Mouse (Mus musculus) small intestine, adult 2 months (tissue): Measurements from ENCODE around the gene Ktn1. TPM values are rescaled to one million over a fixed set of nuclear protein-coding genes. Genes with fewer than 3 reads are reported as not detected.

Experiments
- H3K27ac ChIP-seq: fragments of 200-500 bp; 2 replicates; pipeline ENCODE4 v1.5.1; 2012; ENCODE audit warnings: low read depth, low read length, control low read depth, inconsistent platforms; ENCODE audit not compliant: insufficient read depth
- H3K27me3 ChIP-seq: fragments of 200-500 bp; 2 replicates; pipeline ENCODE4 v1.6.1; 2012; ENCODE audit warnings: mild to moderate bottlenecking, moderate library complexity, low read length, inconsistent platforms; ENCODE audit not compliant: control insufficient read depth, insufficient read depth
- H3K36me3 ChIP-seq: fragments of 200-500 bp; 2 replicates; pipeline ENCODE4 v1.6.1; 2012; ENCODE audit warnings: mild to moderate bottlenecking, low read length, control low read depth, inconsistent platforms; ENCODE audit not compliant: control insufficient read depth, insufficient read depth
- H3K4me1 ChIP-seq: fragments of 200-500 bp; 2 replicates; pipeline ENCODE4 v1.6.1; 2012; ENCODE audit warnings: low read length, inconsistent platforms, mixed read lengths; ENCODE audit not compliant: control insufficient read depth, insufficient read depth, insufficient read length
- H3K4me3 ChIP-seq: fragments of 200-500 bp; 2 replicates; pipeline ENCODE4 v1.5.1; 2012; ENCODE audit warnings: low read depth, mild to moderate bottlenecking, control low read depth, inconsistent platforms, low read length, moderate library complexity
- CTCF ChIP-seq: fragments of 200-500 bp; IDR thresholded peaks from 2 replicates; pipeline ENCODE4 v1.5.1; 2012; ENCODE audit warnings: low read depth, mild to moderate bottlenecking, control low read depth, inconsistent platforms, low read length, moderate library complexity, mixed read lengths; ENCODE audit not compliant: insufficient replicate concordance, insufficient read length; ENCODE audit errors: extremely low read depth
- POLR2A ChIP-seq: fragments of 200-500 bp; IDR thresholded peaks from 2 replicates; pipeline ENCODE4 v1.6.1; 2012; ENCODE audit warnings: low read depth, mild to moderate bottlenecking, control low read depth, inconsistent platforms, low read length, moderate library complexity
- WGBS: fragments of 180-500 bp; shearing (Covaris S2); methylation state at CpG from one replicate; pipeline ENCODE4 v1.1.7; 2018; 5-methylcytosine and 5-hydroxymethylcytosine counted together
- polyA plus RNA-seq: library from polyadenylated mRNA; depleted of rRNA; stranded (reverse); fragments of >200 nt; gene quantifications from 2 replicates; pipeline ENCODE4 v1.2.3, GENCODE M21; 2012

Ktn1 gene
- polyA plus RNA-seq, 1 experiment, result 1.6 TPM

DNA sequence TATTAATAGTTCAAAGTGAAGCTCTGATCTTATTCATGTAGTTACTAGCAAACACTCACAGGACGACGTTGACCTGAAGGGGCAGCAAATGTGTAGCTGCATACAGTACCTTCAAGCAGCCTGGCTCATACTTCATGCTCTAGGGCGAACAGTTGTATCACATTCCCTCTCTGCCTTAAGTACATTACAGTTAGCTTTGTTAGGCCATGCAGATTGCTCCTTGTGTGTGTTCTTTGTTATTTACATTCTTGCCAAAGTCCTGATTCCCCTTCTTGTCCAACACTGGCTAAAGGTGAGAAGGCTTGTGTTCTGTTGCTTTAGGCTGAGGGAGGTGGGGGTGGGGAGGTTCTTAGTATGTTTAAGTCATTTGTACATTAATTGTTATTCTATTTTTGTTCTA is 61.3 kb downstream of the Ktn1 start:
- Histone ChIP-seq H3K4me1 (no peaks in the 10 kb centered on the region), H3K27me3 (no peaks in the 10 kb centered on the region), H3K36me3 (peaks cover 48% of the 10 kb centered on the region), H3K27ac (no peak overlapping the region), H3K4me3 (no peak overlapping the region)
- no peak for TF ChIP-seq POLR2A
- TF ChIP-seq CTCF, result no peak
- 80% methylated on average over 3 of the region's 3 CpGs for WGBS

DNA sequence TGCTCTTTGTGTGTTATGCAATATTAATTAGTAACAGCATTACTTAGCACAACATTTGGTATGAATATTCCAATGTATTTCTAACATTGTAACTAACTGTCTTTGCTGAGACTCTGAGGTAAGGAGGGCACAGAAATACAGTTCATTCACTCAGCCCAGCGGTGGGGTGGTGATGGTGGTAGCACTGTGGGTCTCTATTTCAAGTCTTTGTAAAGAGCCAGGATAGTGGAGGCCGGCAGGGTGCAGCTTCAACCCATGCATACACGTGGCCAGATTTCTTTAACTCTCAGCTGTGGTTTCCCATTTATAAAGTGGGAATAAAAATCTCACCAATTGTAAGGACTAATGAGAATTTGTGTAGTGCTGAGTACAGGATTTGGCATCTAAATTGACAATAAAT is 67.5 kb downstream of the Ktn1 start:
- TF ChIP-seq POLR2A, result no peak
- no peak for TF ChIP-seq CTCF
- Histone ChIP-seq H3K27ac (no peak overlapping the region), H3K27me3 (no peaks in the 10 kb centered on the region), H3K36me3 (peaks cover 33% of the 10 kb centered on the region), H3K4me1 (no peaks in the 10 kb centered on the region), H3K4me3 (no peak overlapping the region)
- WGBS, result 89% methylated on average over 3 of the region's 3 CpGs

DNA sequence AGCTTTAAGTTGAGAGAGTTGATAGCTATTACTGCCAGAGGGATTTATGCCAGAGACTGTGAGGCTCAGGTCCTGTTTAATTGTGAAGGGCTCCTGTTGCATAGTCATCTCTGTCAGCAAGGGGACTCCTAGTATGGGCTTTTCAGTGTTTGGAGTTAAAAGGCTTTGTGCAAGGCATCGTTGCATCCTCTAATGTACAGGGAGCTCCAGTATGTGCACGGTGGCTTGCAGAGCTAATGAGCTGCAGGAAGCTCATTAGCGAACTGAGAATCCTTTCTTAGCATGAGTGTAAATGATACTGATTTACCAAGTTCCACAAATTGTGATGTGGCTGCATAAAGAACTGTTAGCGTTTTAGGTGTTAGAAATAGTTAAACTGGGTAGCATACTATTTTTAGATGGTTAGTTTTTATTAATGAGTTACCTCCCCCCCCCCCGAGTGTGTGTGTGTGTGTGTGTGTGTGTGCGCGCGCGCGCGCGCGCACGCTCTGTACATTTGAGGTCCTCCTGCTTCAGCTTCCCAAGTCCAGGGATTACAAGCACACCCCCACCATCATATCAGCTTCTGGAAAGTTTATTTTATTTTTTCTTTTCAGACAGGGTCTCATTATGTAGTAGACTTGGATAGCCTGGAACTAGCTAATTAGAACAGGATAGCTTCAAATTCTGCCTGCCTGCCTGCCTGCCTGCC is 69.8 kb downstream of the Ktn1 start:
- Histone ChIP-seq H3K27ac (no peak overlapping the region), H3K36me3 (peaks cover 26% of the 10 kb centered on the region), H3K4me1 (no peaks in the 10 kb centered on the region), H3K4me3 (no peak overlapping the region), H3K27me3 (no peaks in the 10 kb centered on the region)
- 96% methylated on average over 14 of the region's 14 CpGs for WGBS
- TF ChIP-seq POLR2A, result no peak
- TF ChIP-seq CTCF, result no peak

DNA sequence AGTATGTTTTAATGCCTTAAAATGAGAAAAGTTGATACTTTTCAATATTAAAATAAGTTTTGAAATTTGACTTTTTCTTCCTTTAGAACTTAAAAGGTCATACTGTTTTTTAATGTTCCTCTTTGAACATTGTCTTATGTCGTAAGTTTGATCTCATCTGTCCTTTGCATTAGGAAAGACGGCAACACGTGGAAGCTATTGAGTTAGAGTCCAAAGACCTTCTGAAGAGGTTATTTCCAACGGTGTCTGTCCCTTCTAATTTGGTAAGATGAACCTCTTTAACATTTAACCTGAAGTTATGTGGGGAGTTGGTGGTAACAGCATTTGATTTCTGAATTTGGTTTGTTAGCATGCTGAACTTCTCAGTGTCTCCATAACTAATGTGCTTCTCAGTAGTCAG is 71.8 kb downstream of the Ktn1 start:
- no peak for TF ChIP-seq POLR2A
- no peak for TF ChIP-seq CTCF
- Histone ChIP-seq H3K4me3 (no peak overlapping the region), H3K36me3 (peaks cover 36% of the 10 kb centered on the region), H3K4me1 (no peaks in the 10 kb centered on the region), H3K27ac (no peak overlapping the region), H3K27me3 (no peaks in the 10 kb centered on the region)
- WGBS, result 86% methylated on average over 4 of the region's 4 CpGs

DNA sequence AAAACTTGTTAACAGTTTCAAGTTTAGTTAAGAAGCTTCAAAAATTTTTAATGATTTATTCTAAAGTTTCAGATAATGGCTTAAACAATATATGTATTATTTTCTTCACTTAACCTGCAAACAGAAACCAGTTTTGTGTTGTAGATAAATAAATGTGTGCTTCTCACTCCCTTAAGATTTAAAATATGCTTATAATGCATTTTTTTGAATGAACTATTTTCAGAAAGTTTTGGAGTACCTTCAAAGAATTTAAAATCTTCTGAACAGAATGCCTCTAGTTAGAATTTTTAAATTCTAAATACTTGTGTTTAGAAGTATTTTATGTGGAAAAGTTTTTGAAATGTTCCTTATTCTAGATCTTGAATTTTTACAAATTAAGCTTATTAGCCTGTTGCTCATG is 74.8 kb downstream of the Ktn1 start:
- no peak for TF ChIP-seq POLR2A
- TF ChIP-seq CTCF, result no peak
- H3K27ac ChIP-seq, result no peak overlapping the region
- H3K4me3 ChIP-seq, result no peak overlapping the region
- H3K36me3 ChIP-seq, result peaks cover 48% of the 10 kb centered on the region
- no peaks in the 10 kb centered on the region for H3K4me1 ChIP-seq
- no peaks in the 10 kb centered on the region for H3K27me3 ChIP-seq

DNA sequence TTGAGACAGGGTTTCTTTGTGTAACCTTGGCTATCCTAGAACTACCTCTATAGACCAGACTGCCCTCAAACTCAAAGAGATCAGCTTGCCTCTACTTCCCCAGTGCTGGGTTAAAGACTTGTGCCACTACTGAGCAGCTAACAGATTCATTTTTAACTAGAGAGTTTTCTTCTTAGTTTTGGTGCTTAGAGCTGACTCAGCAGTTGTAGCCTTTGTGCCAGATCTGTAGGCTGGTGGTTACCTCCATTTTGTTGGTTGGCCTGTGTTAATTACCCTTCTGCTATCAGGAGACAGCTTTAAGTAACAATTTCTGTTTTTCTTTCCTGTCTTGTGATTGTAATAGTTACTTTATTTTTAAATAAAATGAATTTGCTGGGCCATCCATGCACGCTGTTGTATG is 80.3 kb downstream of the Ktn1 start:
- Histone ChIP-seq H3K4me3 (no peak overlapping the region), H3K4me1 (no peaks in the 10 kb centered on the region), H3K27ac (no peak overlapping the region), H3K36me3 (peaks cover 70% of the 10 kb centered on the region), H3K27me3 (no peaks in the 10 kb centered on the region)
- TF ChIP-seq CTCF (no peak), POLR2A (no peak)
- WGBS, result 98% methylated on average over 1 of the region's 1 CpGs

DNA sequence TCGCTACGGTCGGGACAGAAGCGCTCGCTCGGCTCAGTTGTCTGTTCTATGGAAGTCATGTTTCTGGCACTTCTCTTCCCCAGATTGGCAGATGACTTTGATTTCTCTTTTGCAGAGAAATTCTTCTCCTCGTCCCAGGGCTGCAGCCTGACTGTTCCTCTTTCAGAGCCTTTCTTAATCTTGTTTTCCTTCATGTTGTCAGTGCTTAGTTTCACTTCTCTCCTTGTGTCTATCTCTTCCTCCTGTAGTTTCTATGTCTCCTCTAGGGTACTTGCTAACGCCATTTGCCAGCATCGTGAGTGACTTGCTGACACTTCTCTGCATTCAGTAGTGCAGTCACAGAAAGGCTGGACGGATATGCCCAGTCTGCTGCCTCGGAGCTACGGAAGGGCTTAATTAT is 87.1 kb downstream of the Ktn1 start:
- Histone ChIP-seq H3K27ac (no peak overlapping the region), H3K4me1 (no peaks in the 10 kb centered on the region), H3K4me3 (no peak overlapping the region), H3K36me3 (peaks cover 55% of the 10 kb centered on the region), H3K27me3 (no peaks in the 10 kb centered on the region)
- TF ChIP-seq CTCF, result no peak
- no peak for TF ChIP-seq POLR2A
- 94% methylated on average over 12 of the region's 12 CpGs for WGBS

DNA sequence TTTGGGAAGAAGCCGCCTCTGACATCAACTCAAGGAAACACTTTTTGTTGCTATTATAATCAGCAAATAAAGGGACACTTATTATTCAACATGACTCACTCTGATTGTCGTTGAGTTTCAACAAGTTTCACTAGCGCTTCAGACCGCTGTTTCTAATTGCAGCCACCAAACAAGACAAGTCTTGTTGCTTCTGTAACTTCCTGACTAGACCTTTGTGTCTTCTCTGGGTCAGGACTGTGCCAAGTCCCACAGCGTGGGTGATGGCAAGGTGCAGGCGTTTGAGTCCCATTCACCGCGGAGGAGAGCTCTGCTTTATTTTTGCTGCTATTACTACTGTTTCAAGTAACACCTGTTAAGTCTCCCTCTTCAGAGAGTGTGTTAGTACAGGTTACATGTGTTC is 88.2 kb downstream of the Ktn1 start:
- Histone ChIP-seq H3K36me3 (peaks cover 50% of the 10 kb centered on the region), H3K4me3 (no peak overlapping the region), H3K27ac (no peak overlapping the region), H3K27me3 (no peaks in the 10 kb centered on the region), H3K4me1 (no peaks in the 10 kb centered on the region)
- WGBS, result 82% methylated on average over 8 of the region's 8 CpGs
- TF ChIP-seq CTCF (no peak), POLR2A (no peak)
